Mouse (Mus musculus) common myeloid progenitor, adult 5-6 weeks (primary cell): ENCODE results near the gene C1d. TPM values are rescaled to one million over a fixed set of nuclear protein-coding genes. Genes with fewer than 3 reads are reported as not detected.

Experiments
- total RNA-seq: library from RNA; stranded (forward); fragments of 200-1000, 187-1606 nt; gene quantifications from 2 replicates; pipeline ENCODE4 v1.2.3, GENCODE M21; 2017

The C1d gene
- total RNA-seq, 1 experiment from 2014 or later, result 95.0 TPM

Other genes with a start within 250 kb of the C1d start
- gene Cnrip1, start 206.0 kb upstream of the C1d start, total RNA-seq, result 3.8 and 5.7 TPM in 2 replicates
- 144 and 147 TPM in 2 replicates for gene Plek, start 205.2 kb upstream of the C1d start, total RNA-seq
- gene Ppp3r1, start 98.3 kb upstream of the C1d start, total RNA-seq, result 73.0 and 81.1 TPM in 2 replicates
- gene Wdr92, start 75.5 kb upstream of the C1d start, total RNA-seq, result 34.6 and 43.6 TPM in 2 replicates
- gene Pno1, start 46.0 kb upstream of the C1d start, total RNA-seq, result 129 and 140 TPM in 2 replicates